Mouse (Mus musculus) stomach, embryonic 16.5 days (tissue): ENCODE data around the gene Prkcq. TPM values are rescaled to one million over a fixed set of nuclear protein-coding genes. Genes with fewer than 3 reads are reported as not detected.

Experiments
- ATAC-seq: fragments of 200-750 bp; cut with Nextera tagmentation; 2 replicates; pipeline ENCODE4 v1.8.0; 2017; ENCODE audit warnings: moderate number of reproducible peaks, moderate TSS enrichment; ENCODE audit not compliant: insufficient read depth, low FRiP score
- H3K27ac ChIP-seq: fragments of 300-500 bp; sonication (generic); 2 replicates; pipeline ENCODE4 v1.5.1; 2014; ENCODE audit warnings: low read length
- H3K27me3 ChIP-seq: fragments of 300-500 bp; sonication (generic); 2 replicates; pipeline ENCODE4 v1.6.1; 2014; ENCODE audit warnings: low read length, control low read depth, mixed read lengths; ENCODE audit not compliant: control insufficient read depth, insufficient read depth
- H3K36me3 ChIP-seq: fragments of 300-500 bp; sonication (generic); 2 replicates; pipeline ENCODE4 v1.6.1; 2014; ENCODE audit warnings: low read length; ENCODE audit not compliant: control insufficient read depth, insufficient read depth
- H3K4me1 ChIP-seq: fragments of 300-500 bp; sonication (generic); 2 replicates; pipeline ENCODE4 v1.6.1; 2014; ENCODE audit warnings: low read length, control low read depth, mixed read lengths; ENCODE audit not compliant: control insufficient read depth, insufficient read depth
- H3K4me2 ChIP-seq: fragments of 300-500 bp; sonication (generic); 2 replicates; pipeline ENCODE4 v1.6.1; 2014; ENCODE audit warnings: low read depth, low read length, mixed read lengths
- H3K4me3 ChIP-seq: fragments of 300-500 bp; sonication (generic); replicated peaks from 2 replicates; pipeline ENCODE4 v1.5.1; 2014; ENCODE audit warnings: mild to moderate bottlenecking, low read length
- H3K9ac ChIP-seq: fragments of 300-500 bp; sonication (generic); 2 replicates; pipeline ENCODE4 v1.6.1; 2014; ENCODE audit warnings: low read length
- H3K9me3 ChIP-seq: fragments of 300-500 bp; sonication (generic); replicated peaks from 2 replicates; pipeline ENCODE4 v1.6.1; 2016; ENCODE audit warnings: low read length, control low read depth; ENCODE audit not compliant: control insufficient read depth
- WGBS: fragments of 180-500 bp; shearing (Covaris S2); extraction: QIAGEN DNeasy Blood & Tissue Kit; methylation state at CpG from one replicate; pipeline ENCODE4 v1.1.7; 2014; 5-methylcytosine and 5-hydroxymethylcytosine counted together
- polyA plus RNA-seq: library from polyadenylated mRNA; unstranded; fragments of >200 nt; fragmentation: Nextera tagmentation; extraction: Ambion mirVana; gene quantifications from 2 replicates; pipeline ENCODE4 v1.2.1, GENCODE M21; 2015

Gene Prkcq
- polyA plus RNA-seq, 1 experiment from 2014 or later, result 2.7 TPM

DNA sequence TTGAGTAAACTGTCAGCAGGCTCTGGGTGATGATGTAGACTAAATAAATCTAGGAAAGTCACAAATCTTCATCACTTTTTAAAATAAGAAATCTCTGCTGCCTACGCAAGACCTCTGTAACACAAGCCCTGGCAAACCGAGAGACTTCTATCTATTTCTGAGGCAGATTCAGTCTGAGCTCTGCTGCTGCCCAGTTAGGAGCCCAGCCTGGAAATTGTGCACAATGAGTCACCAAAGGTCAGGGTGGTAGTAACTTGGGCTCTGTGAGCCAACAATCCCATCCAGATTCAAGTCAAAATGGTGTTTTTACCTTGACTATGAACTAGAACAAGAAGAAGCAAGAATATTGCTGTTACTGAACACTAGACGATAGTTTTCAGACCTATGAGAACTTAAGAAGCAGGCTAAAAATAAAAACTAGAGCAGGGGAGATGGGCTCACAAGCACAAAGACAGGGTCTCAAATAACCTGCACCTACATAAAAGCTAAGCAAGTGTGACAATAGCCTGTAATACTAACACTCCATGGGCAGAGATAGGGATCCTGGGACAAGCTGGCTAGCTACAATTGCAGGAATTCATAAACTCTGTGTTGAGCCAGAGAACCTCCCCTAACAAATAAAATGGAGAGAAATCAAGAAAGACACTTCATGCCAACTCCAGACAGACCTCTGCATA lies 53.0 kb downstream of the Prkcq start:
- no peak for ATAC-seq
- 85% methylated on average over 3 of the region's 3 CpGs for WGBS
- H3K4me2 ChIP-seq, result no peak overlapping the region
- no peaks in the 10 kb centered on the region for H3K36me3 ChIP-seq
- H3K9me3 ChIP-seq, result no peaks in the 10 kb centered on the region
- no peak overlapping the region for H3K9ac ChIP-seq
- H3K4me3 ChIP-seq, result no peak overlapping the region
- no peaks in the 10 kb centered on the region for H3K27me3 ChIP-seq
- no peak overlapping the region for H3K27ac ChIP-seq
- no peaks in the 10 kb centered on the region for H3K4me1 ChIP-seq

DNA sequence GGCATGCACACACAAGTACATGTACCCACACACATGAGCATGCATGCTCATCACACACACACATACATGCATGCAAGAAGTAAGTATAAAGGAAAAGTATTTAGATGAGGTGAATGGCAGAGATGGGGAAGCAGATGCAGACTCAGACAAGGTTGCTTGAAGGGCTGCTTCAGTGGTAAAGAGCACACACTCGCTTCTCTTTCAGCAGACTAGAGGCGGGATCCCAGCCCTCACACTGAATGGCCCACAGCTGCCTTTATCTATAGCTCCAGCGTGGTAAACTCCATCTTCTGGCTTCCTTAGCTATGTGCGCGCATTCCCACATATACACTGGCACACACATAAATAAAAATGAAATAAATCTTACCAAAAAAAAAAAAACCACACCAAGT lies 53.6 kb downstream of the Prkcq start:
- no peaks in the 10 kb centered on the region for H3K4me1 ChIP-seq
- ATAC-seq, result no peak
- no peak overlapping the region for H3K4me3 ChIP-seq
- no peak overlapping the region for H3K27ac ChIP-seq
- H3K9ac ChIP-seq, result no peak overlapping the region
- no peak overlapping the region for H3K4me2 ChIP-seq
- 75% methylated on average over 5 of the region's 5 CpGs for WGBS
- H3K36me3 ChIP-seq, result no peaks in the 10 kb centered on the region
- no peaks in the 10 kb centered on the region for H3K9me3 ChIP-seq
- H3K27me3 ChIP-seq, result no peaks in the 10 kb centered on the region

DNA sequence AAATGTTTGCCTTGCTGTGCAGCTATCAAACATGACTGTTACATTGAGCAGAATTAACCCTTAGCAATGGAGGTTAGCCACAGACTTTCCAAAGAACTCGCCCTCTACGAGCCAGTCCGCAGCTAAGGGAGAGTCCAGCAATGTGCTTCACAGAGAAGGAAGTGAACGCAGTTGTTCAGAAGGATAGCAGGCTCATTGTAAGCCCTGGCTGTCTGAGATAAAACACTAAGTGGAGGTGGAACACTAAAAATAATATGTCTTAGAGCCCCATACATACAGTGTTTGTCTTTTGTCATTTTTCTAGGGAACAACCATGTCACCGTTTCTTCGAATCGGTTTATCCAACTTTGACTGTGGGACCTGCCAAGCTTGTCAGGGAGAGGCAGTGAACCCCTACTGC lies 54.6 kb downstream of the Prkcq start:
- WGBS, result 73% methylated on average over 7 of the region's 7 CpGs
- Histone ChIP-seq H3K9me3 (no peaks in the 10 kb centered on the region), H3K36me3 (no peaks in the 10 kb centered on the region), H3K27me3 (no peaks in the 10 kb centered on the region), H3K27ac (no peak overlapping the region), H3K4me1 (no peaks in the 10 kb centered on the region), H3K4me3 (no peak overlapping the region), H3K4me2 (no peak overlapping the region), H3K9ac (no peak overlapping the region)
- ATAC-seq, result no peak

DNA sequence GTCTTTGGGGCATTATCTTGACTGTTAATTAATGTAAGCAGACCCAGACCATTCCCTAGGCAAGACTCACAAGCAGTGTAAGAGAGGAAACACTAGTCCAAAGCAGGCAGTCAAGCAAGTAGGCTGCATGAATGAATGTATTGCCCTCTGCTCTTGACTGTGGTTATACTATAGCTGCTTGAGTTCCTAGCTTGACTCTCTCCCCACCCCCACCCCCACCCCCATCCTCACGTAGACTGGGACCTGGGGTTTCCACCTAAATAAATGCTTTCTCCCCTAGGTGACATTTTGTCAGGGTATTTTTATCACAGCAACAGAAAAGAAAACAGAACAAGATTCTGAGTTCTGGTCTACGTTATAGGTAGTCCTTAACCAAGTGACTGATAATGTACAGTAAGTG lies 57.2 kb downstream of the Prkcq start:
- no peak for ATAC-seq
- no peak overlapping the region for H3K9ac ChIP-seq
- H3K4me3 ChIP-seq, result no peak overlapping the region
- no peaks in the 10 kb centered on the region for H3K27me3 ChIP-seq
- H3K4me1 ChIP-seq, result no peaks in the 10 kb centered on the region
- no peaks in the 10 kb centered on the region for H3K36me3 ChIP-seq
- no peaks in the 10 kb centered on the region for H3K9me3 ChIP-seq
- WGBS, result 62% methylated on average over 2 of the region's 2 CpGs
- no peak overlapping the region for H3K4me2 ChIP-seq
- H3K27ac ChIP-seq, result no peak overlapping the region

DNA sequence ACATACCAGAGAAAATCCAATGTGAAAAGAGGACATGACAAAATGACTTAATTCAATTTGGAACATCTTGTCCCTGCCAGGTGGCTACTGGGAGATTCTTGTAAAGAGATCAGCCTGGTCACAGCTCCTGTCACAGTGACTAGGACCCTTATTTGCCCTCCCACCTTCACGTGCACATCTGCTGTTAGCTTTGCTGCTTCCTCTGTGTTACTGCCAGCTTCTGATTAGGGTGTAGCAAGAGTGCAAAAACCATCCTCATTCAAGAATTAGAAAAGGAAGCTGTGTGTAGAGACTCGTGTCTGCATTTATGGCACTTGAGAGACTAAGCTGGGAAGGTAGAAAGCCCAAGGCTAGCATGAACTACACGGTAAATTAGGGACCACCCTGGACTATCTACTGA lies 59.2 kb downstream of the Prkcq start:
- H3K27ac ChIP-seq, result no peak overlapping the region
- 67% methylated on average over 3 of the region's 3 CpGs for WGBS
- no peaks in the 10 kb centered on the region for H3K27me3 ChIP-seq
- no peak for ATAC-seq
- no peak overlapping the region for H3K4me2 ChIP-seq
- H3K9ac ChIP-seq, result no peak overlapping the region
- H3K4me1 ChIP-seq, result no peaks in the 10 kb centered on the region
- no peaks in the 10 kb centered on the region for H3K9me3 ChIP-seq
- no peak overlapping the region for H3K4me3 ChIP-seq
- no peaks in the 10 kb centered on the region for H3K36me3 ChIP-seq

DNA sequence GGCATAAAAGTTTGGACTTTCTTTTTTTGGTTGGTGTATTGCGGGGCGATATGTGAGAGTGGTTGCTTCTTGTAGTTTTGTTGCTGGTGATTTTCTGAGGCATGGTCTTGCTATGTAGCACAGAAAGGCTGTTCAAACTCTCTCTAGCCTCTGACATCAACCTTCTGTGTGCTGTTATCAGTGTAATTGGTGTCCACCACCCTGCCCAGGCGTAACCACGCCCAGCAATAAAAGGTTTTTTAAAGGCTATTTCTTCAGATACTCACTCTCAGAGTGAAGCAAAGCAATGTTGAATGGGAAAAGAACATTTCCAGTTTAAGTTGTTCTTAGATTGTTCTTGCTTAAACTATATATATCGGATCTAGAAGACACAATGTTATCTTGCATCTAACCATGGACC lies 60.1 kb downstream of the Prkcq start:
- no peaks in the 10 kb centered on the region for H3K36me3 ChIP-seq
- H3K4me1 ChIP-seq, result no peaks in the 10 kb centered on the region
- WGBS, result 89% methylated on average over 5 of the region's 5 CpGs
- no peak overlapping the region for H3K4me3 ChIP-seq
- H3K4me2 ChIP-seq, result no peak overlapping the region
- no peak overlapping the region for H3K9ac ChIP-seq
- H3K9me3 ChIP-seq, result no peaks in the 10 kb centered on the region
- H3K27ac ChIP-seq, result no peak overlapping the region
- ATAC-seq, result no peak
- no peaks in the 10 kb centered on the region for H3K27me3 ChIP-seq

DNA sequence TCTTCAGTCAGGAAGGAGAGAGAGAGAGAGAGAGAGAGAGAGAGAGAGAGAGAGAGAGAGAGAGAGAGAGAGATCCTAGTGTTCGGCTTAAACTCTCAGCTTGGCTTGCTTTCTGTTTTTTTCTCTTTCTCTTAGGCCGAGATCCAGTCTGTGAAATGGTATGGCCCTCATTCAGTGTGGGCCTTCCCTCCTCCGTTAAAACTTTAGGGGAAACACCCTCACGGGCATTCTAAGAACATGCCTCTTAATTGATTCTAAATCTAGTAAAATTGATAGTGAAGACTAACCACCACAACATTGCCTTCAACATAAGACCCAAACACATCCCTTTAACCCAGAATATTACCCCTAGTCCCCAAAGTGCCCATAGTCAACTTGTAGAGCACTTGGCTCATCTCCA lies 66.3 kb downstream of the Prkcq start:
- no peaks in the 10 kb centered on the region for H3K36me3 ChIP-seq
- WGBS, result 82% methylated on average over 4 of the region's 4 CpGs

DNA sequence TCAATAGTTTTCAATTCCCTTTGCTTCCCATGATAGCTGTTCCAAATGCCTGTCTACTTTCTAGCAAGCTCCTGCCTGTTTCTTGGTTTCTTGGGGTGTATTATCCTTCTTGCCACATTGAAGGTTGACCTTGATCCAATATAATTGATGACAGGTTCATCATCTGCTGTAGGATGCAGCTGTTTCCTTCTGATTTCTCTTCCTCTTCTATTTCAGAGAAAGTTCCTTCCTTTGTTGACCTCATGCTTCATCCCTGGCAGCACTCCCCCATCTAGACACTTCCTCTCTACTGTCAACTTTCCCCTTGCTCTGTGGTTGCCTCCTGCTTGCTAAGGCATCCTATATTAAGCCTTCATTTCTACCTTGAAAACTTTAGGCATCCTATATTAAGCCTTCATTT lies 67.6 kb downstream of the Prkcq start:
- H3K9ac ChIP-seq, result no peak overlapping the region
- no peak overlapping the region for H3K4me3 ChIP-seq
- no peak for ATAC-seq
- H3K36me3 ChIP-seq, result no peaks in the 10 kb centered on the region
- no peaks in the 10 kb centered on the region for H3K9me3 ChIP-seq
- no peak overlapping the region for H3K27ac ChIP-seq
- no peaks in the 10 kb centered on the region for H3K27me3 ChIP-seq
- no peak overlapping the region for H3K4me2 ChIP-seq
- H3K4me1 ChIP-seq, result no peaks in the 10 kb centered on the region

More for the DNA sequence above, 66.3 kb downstream of the Prkcq start:
- no peak overlapping the region for H3K27ac ChIP-seq
- no peak overlapping the region for H3K4me3 ChIP-seq
- no peaks in the 10 kb centered on the region for H3K27me3 ChIP-seq
- no peak overlapping the region for H3K9ac ChIP-seq
- no peaks in the 10 kb centered on the region for H3K4me1 ChIP-seq
- H3K9me3 ChIP-seq, result no peaks in the 10 kb centered on the region
- no peak for ATAC-seq
- no peak overlapping the region for H3K4me2 ChIP-seq

DNA sequence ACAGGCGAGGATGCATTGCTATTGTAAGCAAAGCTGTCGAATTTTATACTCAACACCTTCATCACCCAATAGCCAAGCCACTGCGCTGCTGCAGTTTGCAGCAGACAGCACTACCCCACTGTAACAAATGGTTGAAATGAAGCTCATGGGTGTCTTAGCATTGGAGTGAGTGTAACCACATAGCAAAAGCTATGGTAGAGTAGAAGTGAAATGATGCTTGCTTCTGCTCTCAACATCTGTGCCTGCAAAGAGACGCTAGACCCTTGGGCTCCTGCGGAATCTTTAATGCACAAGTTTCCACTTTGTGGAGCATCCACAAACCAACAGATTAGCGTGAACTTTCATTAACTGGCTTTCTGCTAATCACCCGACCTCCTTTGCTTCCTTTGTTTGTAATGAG lies 74.0 kb downstream of the Prkcq start:
- Histone ChIP-seq H3K27ac (no peak overlapping the region), H3K4me1 (no peaks in the 10 kb centered on the region), H3K4me3 (no peak overlapping the region), H3K9me3 (no peaks in the 10 kb centered on the region), H3K4me2 (no peak overlapping the region), H3K36me3 (no peaks in the 10 kb centered on the region), H3K9ac (no peak overlapping the region), H3K27me3 (no peaks in the 10 kb centered on the region)
- WGBS, result 77% methylated on average over 7 of the region's 7 CpGs
- ATAC-seq, result no peak

DNA sequence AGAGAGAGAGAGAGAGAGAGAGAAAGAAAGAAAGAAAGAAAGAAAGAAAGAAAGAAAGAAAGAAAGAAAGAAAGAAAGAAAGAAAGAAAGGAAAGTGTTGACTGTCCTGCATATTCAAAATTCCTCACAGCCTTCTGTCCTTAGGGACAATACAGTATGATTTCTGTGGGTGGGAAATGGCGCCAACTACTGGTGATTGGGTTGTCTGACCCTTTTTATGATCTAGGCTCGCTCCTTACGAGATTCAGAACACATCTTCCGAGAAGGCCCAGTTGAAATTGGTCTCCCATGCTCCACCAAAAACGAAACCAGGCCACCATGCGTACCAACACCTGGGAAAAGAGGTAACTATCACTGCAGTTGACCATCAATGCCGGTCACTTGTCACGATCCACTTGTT lies 82.0 kb downstream of the Prkcq start:
- Histone ChIP-seq H3K4me1 (no peaks in the 10 kb centered on the region), H3K9me3 (no peaks in the 10 kb centered on the region), H3K4me3 (no peak overlapping the region), H3K4me2 (no peak overlapping the region), H3K27me3 (no peaks in the 10 kb centered on the region), H3K27ac (no peak overlapping the region), H3K9ac (no peak overlapping the region), H3K36me3 (no peaks in the 10 kb centered on the region)
- 61% methylated on average over 8 of the region's 8 CpGs for WGBS
- no peak for ATAC-seq
